Mouse (Mus musculus): ENCODE results near the gene Pianp.

The Pianp gene

GRCm38 (mm10) chr6:124996551-124997501 is at the start of gene Pianp:
TSS of gene Pianp (plus strand) at chr6:124996694.
- in situ Hi-C loops (cut with MboI), result no loop called here

- in situ Hi-C loops (cut with MboI), result no loop called here
These were observed 42.3 kb upstream of the Pianp start for GRCm38 (mm10) chr6:124953991-124954715.

- in situ Hi-C loops (cut with MboI), result no loop called here
These were observed 41.3 kb upstream of the Pianp start for GRCm38 (mm10) chr6:124955212-124955611.

GRCm38 (mm10) chr6:124958127-124958526 is 38.4 kb upstream of the Pianp start:
- in situ Hi-C loops (cut with MboI), result no loop called here

GRCm38 (mm10) chr6:124959960-124960359 is 36.5 kb upstream of the Pianp start:
- in situ Hi-C loops (cut with MboI), result no loop called here

GRCm38 (mm10) chr6:124961021-124961420 is 35.5 kb upstream of the Pianp start:
- in situ Hi-C loops (cut with MboI), result no loop called here

- in situ Hi-C loops (cut with MboI), result no loop called here
These were observed 31.9 kb upstream of the Pianp start for GRCm38 (mm10) chr6:124964638-124965037.

- in situ Hi-C loops (cut with MboI), result no loop called here
These were observed 31.3 kb upstream of the Pianp start, which contains the start of gene Cops7a for GRCm38 (mm10) chr6:124965088-124965719. TSS of gene Cops7a (minus strand) at chr6:124965538.

- in situ Hi-C loops (cut with MboI), result no loop called here
These were observed 30.7 kb upstream of the Pianp start for GRCm38 (mm10) chr6:124965747-124966146.

GRCm38 (mm10) chr6:124966466-124967118 is 29.9 kb upstream of the Pianp start:
- in situ Hi-C loops (cut with MboI), result no loop called here

- in situ Hi-C loops (cut with MboI), result no loop called here
These were observed 28.7 kb upstream of the Pianp start for GRCm38 (mm10) chr6:124967766-124968165.

- in situ Hi-C loops (cut with MboI), result no loop called here
These were observed 4.3 kb upstream of the Pianp start for GRCm38 (mm10) chr6:124992241-124992640.

GRCm38 (mm10) chr6:124993365-124993764 is 3.1 kb upstream of the Pianp start:
- in situ Hi-C loops (cut with MboI), result no loop called here

- in situ Hi-C loops (cut with MboI), result no loop called here
These were observed 2.6 kb upstream of the Pianp start for GRCm38 (mm10) chr6:124993876-124994275.

GRCm38 (mm10) chr6:124995246-124995645 is 1.2 kb upstream of the Pianp start:
- in situ Hi-C loops (cut with MboI), result no loop called here

- in situ Hi-C loops (cut with MboI), result no loop called here
These were observed 577 bp upstream of the Pianp start for GRCm38 (mm10) chr6:124995831-124996403.

GRCm38 (mm10) chr6:124998066-124998465 is 1.6 kb downstream of the Pianp start:
- in situ Hi-C loops (cut with MboI), result no loop called here

GRCm38 (mm10) chr6:124999091-124999490 is 2.6 kb downstream of the Pianp start:
- in situ Hi-C loops (cut with MboI), result no loop called here

GRCm38 (mm10) chr6:124999546-124999945 is 3.1 kb downstream of the Pianp start:
- in situ Hi-C loops (cut with MboI), result no loop called here

- in situ Hi-C loops (cut with MboI), result no loop called here
These were observed 7.2 kb downstream of the Pianp start for GRCm38 (mm10) chr6:125003706-125004105.

GRCm38 (mm10) chr6:125005086-125005485 is 8.6 kb downstream of the Pianp start:
- in situ Hi-C loops (cut with MboI), result no loop called here
